7 mouse cellular contexts compared by ENCODE assay signal in the genomic region with DNA sequence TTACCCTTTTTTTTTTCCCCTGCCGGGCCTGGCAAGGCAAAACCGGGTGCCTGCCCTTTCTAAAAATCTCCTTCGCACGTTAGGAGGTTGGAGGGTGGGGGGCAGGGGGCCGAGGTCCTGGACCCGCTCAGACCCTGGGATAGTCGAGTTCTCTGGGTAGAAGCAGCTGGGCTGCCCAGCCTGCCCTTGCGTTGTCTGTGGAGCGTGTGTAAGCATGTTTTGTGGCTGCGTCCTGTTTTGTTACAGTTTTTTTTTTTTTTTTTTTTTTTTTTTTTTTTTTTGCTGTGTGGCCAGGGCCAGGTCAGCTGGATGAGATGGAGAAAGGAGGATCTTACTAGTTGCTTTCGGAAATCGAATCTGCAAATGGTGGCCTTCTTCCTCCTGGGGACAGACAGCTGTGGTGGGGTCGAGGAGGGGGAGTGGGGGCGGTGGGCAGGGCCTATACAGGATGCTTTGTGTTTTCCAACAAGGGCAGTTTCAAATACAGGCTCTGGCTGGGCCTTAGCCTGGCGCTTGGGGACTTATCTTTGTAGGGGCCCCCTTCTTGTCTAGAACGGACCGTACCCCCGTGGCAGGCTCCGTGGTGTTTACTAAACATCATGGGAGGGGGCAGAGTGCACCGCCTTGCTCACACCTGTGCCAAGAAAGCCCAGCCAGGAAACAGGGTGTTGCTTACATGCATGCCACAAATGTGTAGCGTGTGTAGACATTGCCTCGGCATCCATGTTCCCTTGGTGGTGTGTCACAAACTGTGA. TPM values are rescaled to one million over a fixed set of nuclear protein-coding genes. Genes with fewer than 3 reads are reported as not detected.
DNase-seq lines count a peak whose midpoint lies in the region; ATAC-seq and TF ChIP-seq lines count a peak whose summit lies in the region.

No protein-coding gene starts in this region.

- 8% methylated on average over 22 of the region's 22 CpGs for WGBS in hindbrain, embryonic 10.5 days
- 4% methylated on average over 22 of the region's 22 CpGs for WGBS in limb, embryonic 13.5 days
- 1% methylated on average over 22 of the region's 22 CpGs for WGBS in midbrain, postnatal 0 days

- H3K9me3 ChIP-seq in E14TG2a.4 (ENCODE audit: low read length): no peaks in the 10 kb centered on the region
- no peaks in the 10 kb centered on the region for H3K9me3 ChIP-seq in hindbrain, embryonic 10.5 days
- H3K9me3 ChIP-seq in limb, embryonic 13.5 days: no peaks in the 10 kb centered on the region
- no peaks in the 10 kb centered on the region for H3K9me3 ChIP-seq in midbrain, postnatal 0 days (ENCODE audit: low read length)

- no peak for TF ChIP-seq CTCF in E14TG2a.4 (conservative IDR thresholded peaks at IDR 0.05; ENCODE audit: low read length)
- TF ChIP-seq CTCF in midbrain, postnatal 0 days (IDR thresholded peaks at IDR 0.05): no peak

- peaks cover 6% of the 10 kb centered on the region; the same call in 1 of the 2 replicates for H3K36me3 ChIP-seq in E14TG2a.4 (ENCODE audit: insufficient read depth, low read length)
- H3K36me3 ChIP-seq in hindbrain, embryonic 10.5 days: no peaks in the 10 kb centered on the region
- H3K36me3 ChIP-seq in limb, embryonic 13.5 days: no peaks in the 10 kb centered on the region
- no peaks in the 10 kb centered on the region for H3K36me3 ChIP-seq in midbrain, postnatal 0 days (ENCODE audit: insufficient read depth, low read length)

- H3K4me1 ChIP-seq in E14TG2a.4 (replicated peaks; ENCODE audit: low read depth, low read length): peaks cover 70% of the 10 kb centered on the region
- H3K4me1 ChIP-seq in hindbrain, embryonic 10.5 days (replicated peaks): peaks cover 62% of the 10 kb centered on the region
- H3K4me1 ChIP-seq in limb, embryonic 13.5 days: peaks cover 46% of the 10 kb centered on the region
- peaks cover 17% of the 10 kb centered on the region for H3K4me1 ChIP-seq in midbrain, postnatal 0 days (ENCODE audit: insufficient read depth, low read length)

- ATAC-seq in erythroblast, adult 5-6 weeks (replicated peaks; ENCODE audit: low FRiP score, poor library complexity, severe bottlenecking): 0 out of 2 replicates have a peak, but pooled peaks have one; percentile 21
- ATAC-seq in limb, embryonic 13.5 days (ENCODE audit: low FRiP score, low read depth): peak; percentile 7; the same call in 1 of the 2 replicates
- ATAC-seq in midbrain, postnatal 0 days (ENCODE audit: low FRiP score): no peak

- H3K27ac ChIP-seq in hindbrain, embryonic 10.5 days: peak overlapping the region; percentile 97
- peak overlapping the region; percentile 82 for H3K27ac ChIP-seq in limb, embryonic 13.5 days
- H3K27ac ChIP-seq in midbrain, postnatal 0 days (ENCODE audit: low read depth, low read length): peak overlapping the region; percentile 93

- H3K4me2 ChIP-seq in limb, embryonic 13.5 days (replicated peaks): peak overlapping the region; percentile 89
- peak overlapping the region; percentile 93 for H3K4me2 ChIP-seq in midbrain, postnatal 0 days (ENCODE audit: low read depth, low read length, poor library complexity, severe bottlenecking)

- peak; percentile 45 to 55 for DNase-seq in B cell, adult 2 months
- DNase-seq in hindbrain, embryonic 10.5 days (ENCODE audit: low spot score): peak; percentile 62
- DNase-seq in midbrain, postnatal 0 days (ENCODE audit: low spot score): peak; percentile 55
- DNase-seq in thymus, postnatal 25 days: peak; percentile 70

- H3K27me3 ChIP-seq in E14TG2a.4 (ENCODE audit: insufficient read depth, low read length): peaks cover 23% of the 10 kb centered on the region
- H3K27me3 ChIP-seq in hindbrain, embryonic 10.5 days (ENCODE audit: insufficient read depth, poor library complexity, severe bottlenecking): peaks cover 5% of the 10 kb centered on the region; the same call in 1 of the 2 replicates
- H3K27me3 ChIP-seq in limb, embryonic 13.5 days: no peaks in the 10 kb centered on the region
- no peaks in the 10 kb centered on the region for H3K27me3 ChIP-seq in midbrain, postnatal 0 days (ENCODE audit: insufficient read depth, low read length)

- peak overlapping the region; percentile 95 for H3K9ac ChIP-seq in limb, embryonic 13.5 days
- H3K9ac ChIP-seq in midbrain, postnatal 0 days (replicated peaks; ENCODE audit: low read length, poor library complexity, severe bottlenecking): peak overlapping the region; percentile 95

- H3K4me3 ChIP-seq in E14TG2a.4 (replicated peaks; ENCODE audit: low read length): peak overlapping the region; percentile 90
- peak overlapping the region; percentile 97 for H3K4me3 ChIP-seq in hindbrain, embryonic 10.5 days
- peak overlapping the region; percentile 96 for H3K4me3 ChIP-seq in limb, embryonic 13.5 days
- peak overlapping the region; percentile 82 for H3K4me3 ChIP-seq in midbrain, postnatal 0 days (ENCODE audit: low read depth, low read length)

RNA-seq across cellular contexts. Expression of a gene that starts 1.1 kb away (rescaled TPM):
- total RNA-seq in erythroblast, adult 5-6 weeks (2015; ENCODE audit: low replicate concordance): 25.1 and 34.8 TPM in 2 replicates
- total RNA-seq in erythroblast, adult 5-6 weeks (2017; ENCODE audit: low replicate concordance): 23.0 and 28.3 TPM in 2 replicates
- 10.6 and 14.0 TPM in 2 replicates for polyA plus RNA-seq in hindbrain, embryonic 10.5 days (2016; fragmentation: Nextera tagmentation; extraction: Ambion mirVana)
- 13.9 and 14.3 TPM in 2 replicates for polyA plus RNA-seq in limb, embryonic 13.5 days (2015; fragmentation: Nextera tagmentation; extraction: Ambion mirVana)
- 266 and 287 TPM in 2 replicates for total RNA-seq in midbrain, postnatal 0 days (2014; rRNA removed)
- 197 and 212 TPM in 2 replicates for polyA plus RNA-seq in midbrain, postnatal 0 days (2015; fragmentation: Nextera tagmentation; extraction: Ambion mirVana)

Comparison
In these comparisons a context has a peak if more than half of its experiments do, and no peak if none do; other contexts are left out.
1. RNA of a gene that starts 1.1 kb away (polyA plus RNA-seq): 197 to 212 TPM in midbrain, postnatal 0 days; 10.6 to 14.0 TPM in hindbrain, embryonic 10.5 days and 13.9 to 14.3 TPM in limb, embryonic 13.5 days; every median in the first group is over 10 times any median in the second.
2. Peak in every context shown above with its lines, with median percentiles within 50 percentile points of each other: DNase-seq, H3K4me3 ChIP-seq and H3K27ac ChIP-seq.